Mouse (Mus musculus): ENCODE data around the gene Vmn2r16. TPM values are rescaled to one million over a fixed set of nuclear protein-coding genes. Genes with fewer than 3 reads are reported as not detected.

The Vmn2r16 gene
- not detected in 2 replicates for polyA plus RNA-seq (2016; fragmentation: Nextera tagmentation; extraction: Ambion mirVana)

- H3K9ac ChIP-seq, result no peak within 1 kb of the TSS
- H3K27ac ChIP-seq, result no peak within 1 kb of the TSS
- WGBS, result 62% methylated on average over 2 of the region's 2 CpGs
- peaks cover 26% of the 10 kb centered on the region for H3K9me3 ChIP-seq
- no peaks in the 10 kb centered on the region for H3K4me1 ChIP-seq
- H3K4me2 ChIP-seq (replicated peaks), result no peak within 1 kb of the TSS
- no peak for ATAC-seq (ENCODE audit: low FRiP score, low read depth)
- no peaks in the 10 kb centered on the region for H3K27me3 ChIP-seq (replicated peaks)
- no peak within 1 kb of the TSS for H3K4me3 ChIP-seq
- no peaks in the 10 kb centered on the region for H3K36me3 ChIP-seq
These were observed at the start of gene Vmn2r16 for GRCm38 (mm10) chr5:109329862-109330261. Gene Vmn2r16, plus strand, starts transcription at chr5:109330162.

- no peaks in the 10 kb centered on the region for H3K27me3 ChIP-seq (replicated peaks)
- H3K27ac ChIP-seq, result no peak overlapping the region
- no peak for ATAC-seq (ENCODE audit: low FRiP score, low read depth)
- H3K9me3 ChIP-seq, result peaks cover 13% of the 10 kb centered on the region
- no peak overlapping the region for H3K4me2 ChIP-seq (replicated peaks)
- WGBS, result 86% methylated on average over 3 of the region's 3 CpGs
- no peaks in the 10 kb centered on the region for H3K36me3 ChIP-seq
- H3K9ac ChIP-seq, result no peak overlapping the region
- H3K4me1 ChIP-seq, result no peaks in the 10 kb centered on the region
- no peak overlapping the region for H3K4me3 ChIP-seq
These were observed 35.3 kb upstream of the Vmn2r16 start for GRCm38 (mm10) chr5:109294655-109295054.

- H3K27me3 ChIP-seq (replicated peaks), result no peaks in the 10 kb centered on the region
- H3K9me3 ChIP-seq, result peaks cover 14% of the 10 kb centered on the region
- no peaks in the 10 kb centered on the region for H3K4me1 ChIP-seq
- no peak within 1 kb of the TSS for H3K4me3 ChIP-seq
- ATAC-seq (ENCODE audit: low FRiP score, low read depth), result no peak
- H3K9ac ChIP-seq, result no peak within 1 kb of the TSS
- H3K27ac ChIP-seq, result no peak within 1 kb of the TSS
- no peak within 1 kb of the TSS for H3K4me2 ChIP-seq (replicated peaks)
- WGBS, result 67% methylated on average over 3 of the region's 3 CpGs
- H3K36me3 ChIP-seq, result no peaks in the 10 kb centered on the region
These were observed 32.4 kb upstream of the Vmn2r16 start, which contains the start of gene Vmn2r15 for GRCm38 (mm10) chr5:109297544-109297943. Gene Vmn2r15, minus strand, starts transcription at chr5:109297644.

GRCm38 (mm10) chr5:109419388-109419787 is 89.4 kb downstream of the Vmn2r16 start, which contains the start of gene Vmn2r17:
Gene Vmn2r17, plus strand, starts transcription at chr5:109419688.
- Histone ChIP-seq H3K27me3 (replicated peaks) (no peaks in the 10 kb centered on the region), H3K36me3 (no peaks in the 10 kb centered on the region), H3K4me1 (no peaks in the 10 kb centered on the region), H3K9ac (no peak within 1 kb of the TSS), H3K4me3 (no peak within 1 kb of the TSS), H3K4me2 (replicated peaks) (no peak within 1 kb of the TSS), H3K27ac (no peak within 1 kb of the TSS), H3K9me3 (peaks cover 13% of the 10 kb centered on the region)
- ATAC-seq (ENCODE audit: low FRiP score, low read depth), result no peak
- WGBS, result 68% methylated on average over 2 of the region's 2 CpGs

Other genes with a start within 250 kb of the Vmn2r16 start
- not detected in 2 replicates for gene Vmn2r12, start 232.2 kb upstream of the Vmn2r16 start, polyA plus RNA-seq (2016; fragmentation: Nextera tagmentation; extraction: Ambion mirVana)
- not detected in 2 replicates for gene Vmn2r13, start 138.0 kb upstream of the Vmn2r16 start, polyA plus RNA-seq (2016; fragmentation: Nextera tagmentation; extraction: Ambion mirVana)
- gene Vmn2r14, start 105.5 kb upstream of the Vmn2r16 start, polyA plus RNA-seq (2016; fragmentation: Nextera tagmentation; extraction: Ambion mirVana), result not detected in 2 replicates
- gene Vmn2r15, start 32.5 kb upstream of the Vmn2r16 start, polyA plus RNA-seq (2016; fragmentation: Nextera tagmentation; extraction: Ambion mirVana), result not detected in 2 replicates
- gene Vmn2r17, start 89.5 kb downstream of the Vmn2r16 start, polyA plus RNA-seq (2016; fragmentation: Nextera tagmentation; extraction: Ambion mirVana), result not detected in 2 replicates
- gene Crlf2, start 228.8 kb downstream of the Vmn2r16 start, polyA plus RNA-seq (2016; fragmentation: Nextera tagmentation; extraction: Ambion mirVana), result 9.0 and 9.5 TPM in 2 replicates

Data from neural tube, embryonic 12.5 days (tissue).